Mouse (Mus musculus): Measurements from ENCODE around the gene Il27ra.
A peak's percentile ranks its signal among the peaks of the same experiment; 100 is the strongest.

Il27ra gene

DNA sequence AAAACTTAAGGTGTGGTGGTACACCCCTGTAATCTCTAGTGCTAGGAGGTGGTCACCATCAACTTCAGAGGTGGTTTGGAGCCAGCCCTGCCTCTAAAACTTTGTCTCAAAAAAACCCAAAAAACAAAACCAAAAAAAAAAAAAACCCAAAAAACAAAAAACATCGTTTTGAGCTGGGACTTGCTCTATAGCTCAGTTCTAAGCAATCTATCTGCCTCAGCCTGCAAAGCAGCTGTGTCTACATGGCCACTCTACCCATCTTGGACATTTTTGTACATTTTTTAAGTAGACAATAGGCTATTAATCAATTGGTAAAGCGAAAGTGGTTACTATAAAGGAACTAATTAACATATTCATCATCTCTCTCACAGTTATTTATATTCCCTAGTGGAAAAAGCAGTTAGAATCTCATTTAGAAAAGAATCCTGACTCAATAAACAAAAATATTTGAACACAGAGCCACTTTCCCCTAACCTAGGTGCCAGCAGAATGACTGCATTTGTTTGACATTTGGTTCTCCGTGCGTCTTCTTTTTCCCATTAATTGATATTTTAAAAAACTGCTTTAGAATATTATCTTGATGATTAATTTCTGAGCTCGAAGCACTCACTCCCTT lies 23.2 kb upstream of the Il27ra start:
- no peak for DNase-seq

DNA sequence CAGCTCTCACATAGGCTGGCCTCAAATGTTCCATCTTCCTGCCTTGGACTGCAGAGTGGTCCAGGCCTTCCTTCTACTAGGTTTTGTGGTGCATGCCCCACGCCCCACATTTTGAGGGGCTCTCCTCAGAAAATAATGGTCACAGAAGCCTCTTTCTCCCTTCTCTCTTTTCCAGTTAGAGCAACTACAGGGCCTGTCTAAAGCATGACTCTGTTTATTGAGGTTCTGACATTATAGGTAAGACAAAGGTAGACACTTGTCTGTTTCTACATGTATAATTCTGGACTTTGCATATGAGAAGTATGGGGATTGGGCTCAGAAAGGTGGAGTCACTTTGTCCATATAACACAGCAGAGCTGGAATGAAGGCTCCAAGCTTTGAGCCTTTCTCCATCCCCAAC lies 22.6 kb upstream of the Il27ra start, which contains the start of gene Gm10643:
Gm10643 (minus strand) TSS at position 101 of the 400 bp plus-strand sequence.
- no peak for DNase-seq

DNA sequence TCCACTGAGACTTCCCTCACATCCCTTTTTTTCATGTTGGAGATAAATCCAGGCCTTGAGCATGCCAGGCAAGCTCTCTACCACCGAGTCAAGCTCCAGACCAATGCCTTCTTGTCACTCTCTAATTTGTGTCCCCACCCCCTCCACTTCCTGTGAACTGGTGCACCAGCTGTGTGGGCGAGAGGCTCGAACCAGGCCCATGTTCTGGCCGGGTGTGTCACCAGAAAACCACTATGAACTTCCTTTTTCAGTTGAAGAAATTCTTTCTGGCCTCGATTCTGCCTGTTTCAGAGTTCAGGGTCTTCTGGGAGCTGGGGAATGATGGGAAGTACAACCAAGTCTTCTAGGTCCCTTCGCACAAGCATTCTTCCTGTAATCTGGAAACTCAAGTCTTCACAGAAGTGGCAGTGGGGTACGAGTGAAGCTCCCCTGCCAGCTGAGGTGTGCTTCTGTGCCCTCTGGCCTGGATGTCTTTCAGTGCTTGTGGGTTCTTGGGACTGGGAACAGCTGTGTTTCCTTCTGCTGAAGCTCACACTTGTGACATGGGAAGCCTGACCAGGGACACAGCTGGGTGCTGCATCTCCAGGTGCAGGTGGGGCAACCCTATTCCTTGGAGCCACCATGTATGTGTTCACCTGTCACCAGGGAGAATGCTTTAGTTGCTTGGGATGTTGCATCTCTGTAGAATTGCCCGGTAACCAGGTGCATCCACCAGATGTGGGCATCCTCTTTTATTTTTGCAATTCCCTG lies 21.6 kb upstream of the Il27ra start:
- peak; percentile 85 for DNase-seq

DNA sequence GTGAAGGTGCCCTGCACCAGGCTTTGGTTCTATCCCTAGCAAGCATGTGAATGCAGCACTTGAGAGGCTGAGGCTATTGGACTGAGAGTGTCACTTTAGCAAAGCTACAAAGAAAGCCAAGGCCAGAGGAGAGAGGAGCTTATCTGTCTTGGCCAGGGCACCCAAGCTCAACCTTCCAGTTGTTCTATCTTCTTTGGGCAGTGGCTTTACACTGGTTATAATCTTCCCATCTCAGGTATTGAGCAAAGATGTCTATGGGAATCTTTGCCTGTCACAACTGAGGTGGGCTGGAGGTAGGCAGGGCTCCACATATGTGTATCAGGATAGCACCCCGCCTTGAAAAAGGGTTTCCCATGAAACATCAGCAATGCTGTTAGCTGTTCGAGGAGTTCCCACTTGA lies 17.9 kb upstream of the Il27ra start:
- DNase-seq = no peak

DNA sequence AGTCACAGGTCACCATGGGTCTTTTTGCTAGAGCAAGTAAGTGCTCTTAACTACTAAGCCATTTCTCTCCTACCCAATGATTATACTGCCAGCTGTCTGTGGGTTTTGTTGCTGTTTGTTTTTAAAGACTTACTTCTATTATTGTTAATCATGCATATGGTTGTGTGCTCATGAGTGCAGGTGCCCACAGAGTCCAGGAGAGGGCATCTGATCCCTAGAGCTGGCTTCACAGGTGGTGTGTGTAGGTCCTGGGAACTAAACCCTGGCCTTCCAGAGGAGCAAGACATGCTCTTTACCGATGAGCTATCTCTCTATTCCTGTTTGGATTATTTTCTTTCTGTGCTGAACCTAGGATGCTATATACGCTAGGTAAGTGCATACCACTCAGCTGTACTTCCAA lies 16.8 kb upstream of the Il27ra start:
- no peak for DNase-seq

DNA sequence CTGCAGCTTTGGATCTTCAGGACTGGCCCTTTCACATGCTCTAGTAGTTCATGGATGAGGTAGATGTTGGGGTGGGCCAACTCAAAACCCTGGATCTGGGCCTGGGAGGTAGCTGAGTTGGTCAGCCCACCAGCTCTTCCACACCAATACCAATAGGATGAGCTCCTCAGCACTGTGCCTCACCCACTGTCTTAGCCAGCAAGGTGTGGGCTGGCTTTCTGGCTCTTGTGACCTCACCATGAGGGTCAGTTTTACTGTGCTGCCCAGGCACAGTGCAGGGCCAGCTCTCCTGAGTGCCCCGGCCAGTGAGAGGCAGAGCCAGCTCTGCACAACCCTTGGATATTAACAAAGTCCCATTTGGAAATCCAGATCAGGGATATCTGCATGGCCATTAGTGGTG lies 15.4 kb upstream of the Il27ra start:
- DNase-seq = no peak

DNA sequence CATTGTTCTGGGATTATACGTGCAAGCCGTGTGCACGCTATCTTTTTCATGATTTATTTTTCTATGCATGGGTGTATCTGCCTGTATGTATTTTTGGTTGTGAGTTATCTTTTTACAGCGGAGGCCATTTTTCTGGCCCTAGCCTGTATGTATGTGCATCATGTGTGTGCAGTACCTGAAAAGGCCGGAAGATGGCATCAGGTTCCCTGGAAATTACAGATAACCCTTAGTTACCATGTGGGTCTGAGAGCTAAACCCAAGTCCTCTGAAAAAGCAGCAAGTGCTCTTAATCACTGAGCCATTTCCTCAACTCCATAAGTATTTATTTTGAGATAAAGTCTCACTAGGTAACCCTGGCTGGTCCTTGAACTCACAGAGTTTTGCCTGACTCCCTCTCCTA lies 10.8 kb upstream of the Il27ra start:
- DNase-seq = no peak

DNA sequence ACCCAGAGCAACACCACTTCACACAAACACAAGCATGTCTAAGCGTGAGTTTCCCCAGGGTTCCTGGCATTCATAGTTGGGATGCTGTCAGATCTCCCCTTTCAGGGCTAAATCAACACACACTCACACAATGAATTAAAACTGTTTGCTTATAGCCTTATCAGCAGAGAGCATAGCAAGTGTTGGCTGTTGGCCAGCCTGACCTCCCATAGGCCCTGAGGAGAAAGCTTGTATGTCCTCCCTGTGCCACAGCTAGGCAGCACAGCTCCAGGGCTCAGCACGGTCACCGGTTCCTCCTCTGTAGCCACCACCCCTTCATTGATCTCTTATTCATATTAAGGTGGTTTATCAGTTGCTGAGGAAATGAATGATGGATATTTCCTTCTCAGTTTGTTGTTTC lies 10.4 kb upstream of the Il27ra start:
- peak; percentile 17 for DNase-seq

DNA sequence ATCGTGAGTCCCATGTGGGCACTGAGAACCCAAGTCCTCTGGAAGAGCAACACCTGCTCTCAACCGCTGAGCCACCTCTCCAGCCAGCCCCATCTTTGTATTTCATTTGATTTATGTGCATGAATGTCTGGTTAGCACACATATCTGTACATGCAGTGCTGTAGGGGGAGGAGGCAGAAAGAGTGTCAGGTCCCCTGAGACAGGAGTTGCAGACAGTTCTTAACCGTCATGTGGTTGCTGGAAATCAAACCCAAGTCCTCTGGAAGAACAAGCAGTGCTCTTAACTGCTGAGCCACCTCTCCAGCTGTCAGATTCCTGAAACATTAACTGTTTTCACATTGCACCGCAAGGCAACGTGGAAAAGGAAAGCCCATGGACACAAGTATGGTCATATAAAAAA lies 5.8 kb upstream of the Il27ra start:
- no peak for DNase-seq

DNA sequence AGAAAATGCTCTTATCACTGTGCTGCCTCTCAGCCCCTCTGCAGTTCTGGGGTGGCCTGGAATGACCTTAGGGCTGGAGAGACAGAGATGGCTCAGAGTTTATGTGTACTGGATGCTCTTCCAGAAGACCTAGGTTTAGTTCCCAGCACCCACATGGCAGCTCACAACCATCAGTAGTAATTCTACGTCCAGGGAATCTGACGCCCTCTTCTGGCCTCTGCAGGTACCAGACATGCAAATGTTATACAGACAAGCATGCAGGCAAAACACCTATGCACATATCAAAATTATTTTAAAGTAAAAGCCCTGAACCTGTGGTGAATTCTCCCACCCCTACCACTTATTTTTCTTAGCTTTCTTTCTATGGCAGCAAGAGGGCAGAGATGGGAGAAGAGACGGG lies 4.1 kb upstream of the Il27ra start:
- DNase-seq = no peak

DNA sequence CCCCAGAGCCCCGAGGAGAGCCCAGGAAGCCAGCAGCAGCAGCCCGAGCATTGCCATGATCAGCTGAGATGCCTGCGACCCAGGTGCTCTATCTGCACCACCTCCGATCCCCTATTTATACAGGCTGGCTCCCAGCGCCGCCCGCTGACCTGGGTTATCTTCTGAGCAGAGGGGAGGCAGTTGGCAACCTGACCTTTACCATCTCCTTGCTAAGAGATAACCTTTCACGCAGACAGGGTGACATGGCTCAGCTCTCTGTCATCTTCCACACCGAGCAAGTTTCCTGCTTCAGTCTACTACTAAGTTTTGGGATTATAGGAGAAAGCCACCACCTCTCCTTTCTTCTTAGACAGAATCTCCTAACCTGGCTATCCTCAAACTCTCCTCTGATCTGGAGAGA lies 2.5 kb upstream of the Il27ra start, which contains the start of gene Rln3:
Rln3 (minus strand) TSS at position 101 of the 400 bp plus-strand sequence.
- no peak for DNase-seq

DNA sequence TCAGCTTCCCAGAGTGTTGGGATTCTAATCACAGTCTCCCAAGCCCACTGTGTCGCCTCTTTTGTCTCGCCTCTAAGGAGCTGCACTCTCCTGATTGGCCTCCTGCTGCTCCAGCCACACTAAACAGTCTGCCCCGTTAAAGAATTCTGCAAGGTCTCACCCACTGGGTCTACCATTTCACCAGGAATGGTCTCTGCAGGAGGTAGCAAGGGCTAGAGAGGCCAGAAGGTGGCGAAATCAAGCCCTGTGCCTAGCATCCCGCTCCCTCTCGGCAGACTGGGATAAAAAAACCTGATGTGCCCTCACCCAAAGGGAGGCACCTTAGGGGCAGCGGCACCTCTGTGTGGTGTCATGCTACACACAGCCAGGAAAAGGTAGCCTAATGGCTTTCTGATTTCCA lies 1.7 kb upstream of the Il27ra start:
- DNase-seq = no peak

DNA sequence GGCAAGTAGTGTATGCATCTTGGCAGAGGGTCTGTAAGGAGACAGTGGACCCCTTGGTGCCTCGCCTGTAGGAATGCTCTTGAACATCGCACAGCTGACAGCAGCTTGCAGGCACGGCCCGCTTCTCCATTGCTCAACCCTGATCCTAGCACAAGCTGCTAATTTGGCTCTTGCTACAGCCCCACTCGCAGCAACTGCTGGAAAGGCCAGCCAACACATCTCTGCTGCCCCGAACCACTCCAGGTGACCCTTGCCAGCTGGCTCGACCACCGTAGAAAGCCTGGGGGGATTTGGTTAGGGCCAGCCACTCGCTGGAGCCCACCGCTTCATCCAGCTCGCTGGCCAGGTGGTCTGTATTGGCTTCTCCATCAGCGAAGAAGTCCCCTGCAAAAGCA lies 556 bp upstream of the Il27ra start:
- DNase-seq = peak; percentile 40

DNA sequence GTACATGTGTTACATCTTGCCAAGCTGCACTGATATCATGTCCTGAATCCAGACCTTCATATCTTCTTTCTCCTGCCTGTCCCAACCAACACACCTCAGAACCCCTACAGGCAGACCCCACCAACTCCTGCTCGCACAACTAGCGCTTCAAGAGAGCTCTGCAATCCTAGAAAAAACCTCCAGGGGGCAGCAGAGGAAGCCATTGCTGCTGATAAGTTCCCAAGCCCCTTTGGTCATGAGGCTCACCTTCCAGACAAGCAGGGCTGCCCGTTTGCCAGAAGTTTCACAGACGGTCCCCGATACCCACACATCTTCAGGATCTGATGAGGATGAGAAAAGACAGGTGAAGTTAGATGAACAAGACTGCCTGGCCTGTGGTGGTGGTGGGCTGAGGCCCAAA lies 3.3 kb downstream of the Il27ra start:
- DNase-seq = peak; percentile 89

DNA sequence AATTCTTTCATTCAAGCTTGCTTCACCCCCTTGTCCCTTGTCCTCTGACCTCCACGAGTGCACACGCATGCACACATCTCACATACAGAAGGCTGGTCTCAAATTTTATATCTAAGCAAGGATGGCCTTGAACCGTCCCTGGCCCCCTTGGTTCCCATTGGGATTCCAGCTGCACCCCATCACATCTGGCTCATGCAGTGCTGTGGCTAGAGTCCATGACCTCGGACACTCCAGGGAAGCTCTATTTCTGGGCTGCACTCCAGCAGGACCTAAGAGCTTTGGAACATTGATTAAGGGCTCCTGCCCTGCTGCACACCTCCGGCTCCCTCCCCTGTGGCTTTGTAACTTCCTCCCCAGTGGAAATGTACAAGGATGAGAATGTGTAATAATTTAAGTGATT lies 4.4 kb downstream of the Il27ra start:
- no peak for DNase-seq

DNA sequence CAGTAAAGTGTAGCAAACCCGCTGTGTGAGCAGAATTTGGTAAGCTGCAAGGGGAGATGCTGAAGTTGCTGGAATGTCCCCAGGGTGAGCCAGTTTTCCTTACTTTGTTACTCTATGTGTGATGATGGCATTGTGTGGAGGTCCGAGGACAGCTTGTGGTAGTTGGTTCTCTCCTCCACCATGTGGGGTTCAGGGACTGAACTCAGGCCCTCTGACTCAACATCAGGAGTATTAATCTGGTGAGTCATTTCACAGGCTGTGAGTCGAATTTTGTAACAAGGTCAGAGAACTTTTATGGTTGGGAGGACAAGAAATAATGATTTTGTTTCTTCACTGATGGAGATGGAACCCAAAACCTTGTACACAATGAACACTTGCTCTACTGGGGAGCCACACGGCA lies 9.6 kb downstream of the Il27ra start:
- no peak for DNase-seq

DNA sequence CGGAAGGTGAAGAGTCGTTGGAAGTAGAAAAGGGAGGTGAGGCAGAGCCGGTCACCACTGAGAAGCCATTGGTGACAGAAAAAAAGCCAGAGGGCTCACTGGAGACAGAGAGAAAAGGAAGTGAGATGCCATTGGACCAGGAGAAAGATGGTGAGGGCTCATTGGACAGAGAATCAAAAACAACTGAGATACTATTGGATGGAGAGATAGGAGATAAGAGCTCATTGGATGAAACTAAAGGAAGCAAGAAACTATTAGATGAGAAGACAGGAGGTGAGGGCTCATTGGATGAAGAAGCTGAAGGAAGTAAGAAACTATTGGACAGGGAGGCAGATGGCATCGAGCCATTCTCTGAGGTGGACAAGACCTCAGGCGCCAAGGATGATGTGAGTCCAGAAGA lies 13.1 kb downstream of the Il27ra start:
- no peak for DNase-seq

DNA sequence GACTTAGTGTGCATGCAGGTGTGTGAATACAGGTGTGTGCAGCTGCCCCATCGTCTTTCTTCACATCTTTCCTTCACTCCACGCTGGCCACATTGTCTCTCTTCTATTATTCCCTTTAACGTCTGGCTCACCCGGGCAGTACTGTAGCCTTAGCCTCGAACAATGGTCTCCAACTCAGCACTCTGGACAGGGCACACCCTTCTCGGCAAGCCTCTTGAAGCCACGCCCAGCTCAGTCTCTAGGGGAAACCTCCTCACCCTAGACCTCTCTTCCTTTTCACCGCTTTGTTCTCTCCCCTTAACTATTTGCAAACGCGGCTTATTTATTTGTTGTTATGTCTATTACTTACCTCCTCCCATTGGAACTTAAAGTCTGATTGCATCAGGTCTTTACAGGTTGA lies 14.9 kb downstream of the Il27ra start:
- DNase-seq = no peak

DNA sequence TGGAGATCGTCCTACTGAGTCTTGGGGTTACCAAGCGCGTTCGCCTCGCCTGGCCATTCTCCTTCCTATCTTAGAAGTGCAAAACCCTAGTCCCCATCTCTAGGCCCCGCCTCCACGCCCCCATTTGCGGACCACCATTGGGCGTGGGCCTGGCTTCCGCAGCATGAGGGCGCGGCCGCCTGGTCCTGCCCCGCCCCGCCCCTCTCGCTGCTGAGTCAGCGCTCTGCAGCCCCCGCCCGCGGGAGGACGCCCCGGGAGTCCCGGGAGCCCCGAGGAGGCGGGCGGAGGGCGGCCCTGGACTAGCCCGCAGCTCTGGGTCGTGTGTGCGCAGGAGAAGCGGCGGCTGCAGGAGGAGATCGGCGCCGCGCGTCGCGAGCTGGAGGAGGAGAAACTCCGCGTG lies 16.5 kb downstream of the Il27ra start:
- DNase-seq = no peak

DNA sequence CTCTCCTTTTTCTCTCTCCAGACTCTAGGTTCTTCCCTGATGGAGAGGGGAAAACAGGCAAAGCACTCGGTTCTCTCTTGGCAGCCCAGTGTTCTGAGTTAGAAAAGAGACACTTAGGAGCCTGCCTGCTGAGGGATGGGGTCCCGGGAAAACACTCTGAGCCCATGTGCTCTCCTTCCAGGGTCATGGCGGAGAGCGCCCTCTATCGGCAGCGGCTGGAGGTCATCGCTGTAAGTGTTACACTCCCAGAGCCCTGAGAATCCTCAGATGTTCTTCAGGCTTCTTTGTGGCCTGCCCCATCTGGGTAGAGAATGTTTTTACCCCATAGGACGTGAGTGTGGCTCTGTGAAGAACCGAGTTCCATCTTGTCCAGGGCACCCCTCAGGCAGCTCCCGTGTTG lies 18.2 kb downstream of the Il27ra start:
- DNase-seq = peak; percentile 64

DNA sequence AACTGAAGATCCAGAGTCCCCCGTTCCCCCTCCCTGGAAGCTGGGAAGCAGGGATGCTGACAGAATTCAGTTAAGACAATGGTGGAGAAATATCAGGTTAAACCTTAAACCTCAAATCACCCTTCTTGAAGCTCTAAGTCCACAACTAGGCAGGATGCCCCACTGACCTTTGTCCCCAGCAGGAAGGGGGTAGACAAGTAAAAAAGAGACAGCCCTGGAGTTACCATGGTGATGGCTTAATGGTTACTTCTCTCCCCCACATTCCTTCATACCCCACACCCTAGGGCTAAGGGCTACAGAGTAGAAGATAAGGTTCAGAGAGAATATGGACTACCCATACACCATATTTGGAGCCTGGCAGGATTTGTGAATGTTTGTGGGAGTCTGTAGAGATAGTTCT lies 18.8 kb downstream of the Il27ra start:
- DNase-seq = no peak

DNA sequence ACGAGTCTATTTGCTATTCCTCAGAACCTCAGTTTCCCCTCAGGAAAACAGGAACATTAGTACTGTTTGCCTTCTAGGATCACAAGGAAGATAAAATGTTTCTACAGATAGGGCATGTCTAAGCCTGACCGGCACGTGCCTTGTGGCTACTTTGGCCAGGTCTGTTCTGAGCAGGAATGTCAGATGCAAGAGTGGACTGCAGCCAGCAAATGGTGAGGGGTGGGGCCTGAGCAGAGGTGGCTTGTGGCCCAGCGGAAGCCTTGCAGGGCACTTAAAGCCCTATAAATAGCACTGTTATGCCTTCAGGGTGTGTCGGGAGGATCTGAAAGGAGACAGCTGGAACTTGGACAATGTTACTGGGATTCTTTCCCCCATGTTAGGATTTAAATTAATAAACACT lies 19.3 kb downstream of the Il27ra start:
- DNase-seq = peak; percentile 87

DNA sequence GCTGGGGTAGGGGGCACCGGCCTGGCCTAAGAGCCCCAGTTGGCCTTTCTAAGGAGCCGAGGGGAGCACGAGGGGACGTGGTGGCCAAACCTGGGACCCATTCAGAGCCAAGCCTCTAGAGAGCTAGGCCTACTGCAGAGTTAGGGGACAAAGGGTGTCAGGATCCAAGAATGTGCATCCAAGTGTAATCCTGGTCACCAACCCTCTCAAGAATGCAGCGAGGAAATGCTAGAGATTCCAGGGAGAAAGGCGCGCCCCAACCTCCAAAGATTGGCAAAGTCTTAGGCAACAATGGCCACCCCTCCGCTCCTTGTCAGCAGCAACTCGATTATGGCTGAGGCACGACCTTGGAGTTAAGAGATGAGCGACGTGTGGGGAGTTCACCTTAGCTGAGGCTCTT lies 20.8 kb downstream of the Il27ra start:
- no peak for DNase-seq

DNA sequence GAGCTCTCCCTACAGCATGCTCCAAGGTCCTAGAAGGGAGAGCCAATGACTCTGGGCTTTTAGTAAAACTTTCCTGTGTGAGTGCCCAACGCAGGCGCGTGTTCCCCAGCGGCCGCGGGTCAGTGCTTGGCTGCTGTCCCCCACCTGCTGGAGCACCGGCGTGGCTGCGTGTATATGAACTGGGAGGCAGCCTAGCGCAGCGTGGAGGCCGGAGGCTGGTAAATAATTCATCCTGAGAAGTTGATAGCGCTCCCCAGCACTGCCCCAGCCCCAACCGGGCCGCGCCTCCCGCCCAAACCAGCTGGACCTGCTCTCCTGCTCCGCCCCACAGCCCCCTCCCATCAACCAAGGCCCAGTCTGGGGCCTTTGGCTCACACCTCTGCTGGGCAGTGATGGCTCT lies 21.3 kb downstream of the Il27ra start, which contains the start of gene Palm3:
Palm3 (plus strand) TSS at position 376 of the 400 bp plus-strand sequence.
- DNase-seq = no peak

DNA sequence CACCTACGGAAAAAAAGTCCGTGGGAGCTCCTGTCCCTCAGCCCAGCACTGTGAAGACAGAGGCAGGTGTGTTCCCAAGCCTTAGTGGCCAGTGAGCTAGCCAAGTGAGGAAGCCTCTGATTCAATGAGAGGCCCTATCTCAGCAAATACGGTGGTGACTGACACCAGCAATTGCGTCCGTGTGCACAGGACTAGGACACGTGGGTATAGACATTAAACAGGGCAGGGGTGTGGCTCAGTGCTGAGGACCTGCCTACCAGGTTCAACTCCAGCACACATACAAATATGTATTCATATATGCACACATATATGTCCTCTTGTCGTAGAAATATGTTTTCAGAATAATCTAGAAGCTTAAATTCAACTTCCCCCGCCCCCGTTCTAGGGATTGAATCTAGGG lies 22.7 kb downstream of the Il27ra start:
- no peak for DNase-seq
